Mouse (Mus musculus): Measurements from ENCODE around the gene Vps16. TPM values are rescaled to one million over a fixed set of nuclear protein-coding genes. Genes with fewer than 3 reads are reported as not detected.

The Vps16 gene
- total and polyA plus RNA-seq, 3 experiments, result 20.2 to 180 (median 55.2) TPM

GRCm38 (mm10) chr2:130401891-130402290 lies 22.2 kb upstream of the Vps16 start:
- no peaks in the 10 kb centered on the region for H3K4me1 ChIP-seq (ENCODE audit: insufficient read depth, low read depth, low read length)
- H3K4me3 ChIP-seq (ENCODE audit: low read depth, low read length), result no peak overlapping the region
- H3K9me3 ChIP-seq (replicated peaks), result no peaks in the 10 kb centered on the region
- H3K27me3 ChIP-seq (ENCODE audit: insufficient read depth, low read length), result peaks cover 37% of the 10 kb centered on the region
- no peak for DNase-seq (ENCODE audit: low spot score)
- TF ChIP-seq GATA2 (IDR thresholded peaks at IDR 0.05; ENCODE audit: borderline replicate concordance, low read depth, low read length) (no peak), TAL1 (conservative IDR thresholded peaks at IDR 0.05; ENCODE audit: low read depth, low read length) (no peak), GATA1 (IDR thresholded peaks at IDR 0.05; ENCODE audit: borderline replicate concordance, low read length) (no peak), CTCF (IDR thresholded peaks at IDR 0.05; ENCODE audit: low read depth, low read length) (no peak), POLR2AphosphoS5 (IDR thresholded peaks at IDR 0.05; ENCODE audit: insufficient replicate concordance, low read depth, low read length) (no peak)
- no peak for ATAC-seq (ENCODE audit: extremely low read depth, insufficient number of reproducible peaks, low FRiP score, poor library complexity, severe bottlenecking)
- no peaks in the 10 kb centered on the region for H3K36me3 ChIP-seq (replicated peaks)

GRCm38 (mm10) chr2:130404939-130405338 lies 19.2 kb upstream of the Vps16 start, which contains the start of the genes Gm28372 and 1700020A23Rik:
Gene Gm28372, plus strand, starts transcription at chr2:130405239.
Gene 1700020A23Rik, plus strand, starts transcription at chr2:130405259.
- no peak for ATAC-seq (ENCODE audit: extremely low read depth, insufficient number of reproducible peaks, low FRiP score, poor library complexity, severe bottlenecking)

GRCm38 (mm10) chr2:130406178-130406577 lies 18.0 kb upstream of the Vps16 start, which contains the start of gene Tmem239:
Gene Tmem239, plus strand, starts transcription at chr2:130406478.
- DNase-seq (ENCODE audit: low spot score) (no peak), ATAC-seq (ENCODE audit: extremely low read depth, insufficient number of reproducible peaks, low FRiP score, poor library complexity, severe bottlenecking) (no peak)
- Histone ChIP-seq H3K27me3 (ENCODE audit: insufficient read depth, low read length) (peaks cover 27% of the 10 kb centered on the region), H3K36me3 (replicated peaks) (no peaks in the 10 kb centered on the region), H3K9me3 (replicated peaks) (no peaks in the 10 kb centered on the region), H3K4me1 (ENCODE audit: insufficient read depth, low read depth, low read length) (peaks cover 3% of the 10 kb centered on the region), H3K4me3 (ENCODE audit: low read depth, low read length) (no peak within 1 kb of the TSS)
- no peak for TF ChIP-seq POLR2AphosphoS5 (IDR thresholded peaks at IDR 0.05; ENCODE audit: insufficient replicate concordance, low read depth, low read length)
- no peak for TF ChIP-seq TAL1 (conservative IDR thresholded peaks at IDR 0.05; ENCODE audit: low read depth, low read length)
- TF ChIP-seq CTCF (IDR thresholded peaks at IDR 0.05; ENCODE audit: low read depth, low read length), result no peak

More at GRCm38 (mm10) chr2:130404939-130405338, 19.2 kb upstream of the Vps16 start, which contains the start of the genes Gm28372 and 1700020A23Rik:
- Histone ChIP-seq H3K9me3 (replicated peaks) (no peaks in the 10 kb centered on the region), H3K27me3 (ENCODE audit: insufficient read depth, low read length) (peaks cover 33% of the 10 kb centered on the region), H3K4me3 (ENCODE audit: low read depth, low read length) (no peak within 1 kb of the TSS), H3K4me1 (ENCODE audit: insufficient read depth, low read depth, low read length) (no peaks in the 10 kb centered on the region), H3K36me3 (replicated peaks) (no peaks in the 10 kb centered on the region)
- DNase-seq (ENCODE audit: low spot score), result no peak
- TF ChIP-seq GATA1 (IDR thresholded peaks at IDR 0.05; ENCODE audit: borderline replicate concordance, low read length) (no peak), TAL1 (conservative IDR thresholded peaks at IDR 0.05; ENCODE audit: low read depth, low read length) (no peak), POLR2AphosphoS5 (IDR thresholded peaks at IDR 0.05; ENCODE audit: insufficient replicate concordance, low read depth, low read length) (no peak), CTCF (IDR thresholded peaks at IDR 0.05; ENCODE audit: low read depth, low read length) (no peak), GATA2 (IDR thresholded peaks at IDR 0.05; ENCODE audit: borderline replicate concordance, low read depth, low read length) (no peak)

DNA sequence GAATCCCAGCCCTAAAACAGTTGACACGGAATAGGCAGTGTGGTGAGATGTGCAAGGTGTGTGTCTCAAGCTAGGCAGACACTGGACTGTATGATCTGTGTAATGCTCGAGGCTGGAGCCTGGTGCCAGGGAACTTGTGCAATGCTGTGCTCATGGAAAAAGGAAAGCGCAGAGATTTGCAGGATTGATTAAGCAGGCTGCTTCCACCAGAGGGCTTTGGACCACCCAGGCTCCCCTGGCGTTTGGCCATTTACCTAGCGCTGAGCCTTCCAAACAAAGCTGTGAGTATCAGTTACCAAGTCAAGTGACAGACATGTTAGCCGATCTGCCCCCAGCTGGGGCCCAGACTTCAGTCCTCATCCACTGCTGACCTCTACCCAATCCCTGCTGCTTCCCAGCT lies 15.9 kb upstream of the Vps16 start:
- TF ChIP-seq TAL1 (conservative IDR thresholded peaks at IDR 0.05; ENCODE audit: low read depth, low read length) (no peak), GATA2 (IDR thresholded peaks at IDR 0.05; ENCODE audit: borderline replicate concordance, low read depth, low read length) (no peak), GATA1 (IDR thresholded peaks at IDR 0.05; ENCODE audit: borderline replicate concordance, low read length) (no peak), POLR2AphosphoS5 (IDR thresholded peaks at IDR 0.05; ENCODE audit: insufficient replicate concordance, low read depth, low read length) (no peak), CTCF (IDR thresholded peaks at IDR 0.05; ENCODE audit: low read depth, low read length) (no peak)
- Histone ChIP-seq H3K4me3 (ENCODE audit: low read depth, low read length) (no peak overlapping the region), H3K36me3 (replicated peaks) (no peaks in the 10 kb centered on the region), H3K27me3 (ENCODE audit: insufficient read depth, low read length) (peaks cover 25% of the 10 kb centered on the region), H3K9me3 (replicated peaks) (no peaks in the 10 kb centered on the region), H3K4me1 (ENCODE audit: insufficient read depth, low read depth, low read length) (peaks cover 9% of the 10 kb centered on the region)
- DNase-seq (ENCODE audit: low spot score) (no peak), ATAC-seq (ENCODE audit: extremely low read depth, insufficient number of reproducible peaks, low FRiP score, poor library complexity, severe bottlenecking) (no peak)

GRCm38 (mm10) chr2:130411558-130412495 lies 12.3 kb upstream of the Vps16 start:
- TF ChIP-seq TAL1 (conservative IDR thresholded peaks at IDR 0.05; ENCODE audit: low read depth, low read length) (no peak), CTCF (IDR thresholded peaks at IDR 0.05; ENCODE audit: low read depth, low read length) (peak; percentile 93)
- ATAC-seq (ENCODE audit: extremely low read depth, insufficient number of reproducible peaks, low FRiP score, poor library complexity, severe bottlenecking) (no peak), DNase-seq (ENCODE audit: low spot score) (peak; percentile 65)
- Histone ChIP-seq H3K9me3 (replicated peaks) (no peaks in the 10 kb centered on the region), H3K4me1 (ENCODE audit: insufficient read depth, low read depth, low read length) (peaks cover 9% of the 10 kb centered on the region), H3K27me3 (ENCODE audit: insufficient read depth, low read length) (peaks cover 14% of the 10 kb centered on the region), H3K4me3 (ENCODE audit: low read depth, low read length) (no peak overlapping the region), H3K36me3 (replicated peaks) (peaks cover 6% of the 10 kb centered on the region)

DNA sequence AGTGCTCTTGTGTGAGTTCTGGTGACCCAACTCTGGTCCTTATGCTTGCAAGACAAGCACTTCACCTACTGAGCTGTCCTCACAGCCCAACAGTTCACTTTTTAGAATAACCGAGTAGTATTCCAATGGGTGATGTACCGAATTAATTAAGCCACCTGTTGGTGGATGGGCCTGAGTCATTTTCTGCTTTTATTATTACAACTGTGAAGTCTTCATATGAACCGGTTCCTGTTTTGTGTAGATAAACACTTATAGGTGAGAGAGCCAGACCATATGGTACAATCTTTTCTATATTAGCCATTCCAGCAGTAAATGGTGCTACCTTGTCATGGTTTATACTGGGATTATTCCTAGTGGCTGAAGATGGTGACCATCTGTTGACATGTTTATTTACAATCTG lies 11.4 kb upstream of the Vps16 start:
- no peak overlapping the region for H3K4me3 ChIP-seq (ENCODE audit: low read depth, low read length)
- peaks cover 10% of the 10 kb centered on the region for H3K36me3 ChIP-seq (replicated peaks)
- DNase-seq (ENCODE audit: low spot score) (no peak), ATAC-seq (ENCODE audit: extremely low read depth, insufficient number of reproducible peaks, low FRiP score, poor library complexity, severe bottlenecking) (no peak)
- H3K9me3 ChIP-seq (replicated peaks), result no peaks in the 10 kb centered on the region
- peaks cover 9% of the 10 kb centered on the region for H3K27me3 ChIP-seq (ENCODE audit: insufficient read depth, low read length)
- peaks cover 9% of the 10 kb centered on the region for H3K4me1 ChIP-seq (ENCODE audit: insufficient read depth, low read depth, low read length)
- TF ChIP-seq TAL1 (conservative IDR thresholded peaks at IDR 0.05; ENCODE audit: low read depth, low read length), result no peak
- TF ChIP-seq GATA2 (IDR thresholded peaks at IDR 0.05; ENCODE audit: borderline replicate concordance, low read depth, low read length), result no peak

All from G1E (cell line).